Mouse (Mus musculus) megakaryocyte, adult 5-6 weeks (primary cell): ENCODE measurements around the gene Ceacam12. TPM values are rescaled to one million over a fixed set of nuclear protein-coding genes. Genes with fewer than 3 reads are reported as not detected.
"Not testable (repeated sequence)": the region's sequence is repeated elsewhere in the genome, so short reads cannot be mapped to it uniquely, and the experiment has no call there.

Source experiments
- ATAC-seq: 2 replicates; pipeline ENCODE4 v1.8.0; 2016; ENCODE audit warnings: mild to moderate bottlenecking, inconsistent platforms; ENCODE audit not compliant: poor library complexity, severe bottlenecking
- total RNA-seq, 2 experiments: library from RNA; stranded (forward) in 1 of 2; stranded (reverse) in 1 of 2; fragments of 153-499, 151-499 nt in 1 of 2; fragments of 221-1000, 200-1000 nt in 1 of 2; gene quantifications; 2 replicates each; pipeline versions ENCODE4 v1.2.3 to v1.2.4; 2015 to 2017

Ceacam12 gene
- total RNA-seq (2015) (not detected in 2 replicates), total RNA-seq (2017) (not detected in 2 replicates)

DNA sequence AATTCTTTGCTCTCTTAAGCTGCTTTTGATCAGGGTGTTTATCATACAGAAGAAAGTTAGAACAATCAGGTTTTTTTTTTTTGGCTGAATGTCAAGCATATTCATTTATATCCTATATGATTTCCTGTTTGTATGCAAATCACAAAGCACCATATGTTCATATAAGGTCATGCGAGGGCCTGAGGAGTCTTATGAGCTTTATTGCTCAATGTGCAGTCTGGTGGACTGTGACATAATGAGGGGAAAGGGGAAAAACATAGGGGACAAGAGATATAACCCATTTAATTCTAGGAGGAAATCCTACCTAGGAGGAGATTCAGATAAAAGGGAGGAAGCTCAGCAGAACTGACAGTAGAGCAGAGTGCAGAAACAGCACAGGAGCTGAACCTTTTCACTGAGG, at the start of gene Ceacam12:
Gene Ceacam12 (plus strand): TSS at position 301 of the 400 bp plus-strand sequence.
- ATAC-seq = no peak

DNA sequence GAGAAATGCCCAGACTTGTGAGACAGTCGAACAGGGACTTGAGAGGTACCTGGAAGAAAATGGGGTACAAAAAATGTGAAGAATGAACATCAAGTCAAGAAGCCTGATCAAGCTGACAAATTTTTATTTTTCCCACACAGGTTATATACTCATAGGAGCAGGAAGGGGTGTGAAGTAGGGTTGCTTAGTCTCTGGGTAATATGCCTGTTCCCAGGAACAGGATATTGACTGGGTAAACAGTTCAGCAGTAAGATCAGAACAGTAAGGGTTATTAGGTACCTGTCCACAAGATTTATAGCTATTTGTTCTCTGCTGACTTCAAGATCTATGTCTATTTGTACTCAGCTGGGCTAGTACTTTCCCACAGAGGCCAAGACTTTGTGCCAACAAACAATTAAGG, 8.1 kb downstream of the Ceacam12 start:
- ATAC-seq = not testable (repeated sequence)

DNA sequence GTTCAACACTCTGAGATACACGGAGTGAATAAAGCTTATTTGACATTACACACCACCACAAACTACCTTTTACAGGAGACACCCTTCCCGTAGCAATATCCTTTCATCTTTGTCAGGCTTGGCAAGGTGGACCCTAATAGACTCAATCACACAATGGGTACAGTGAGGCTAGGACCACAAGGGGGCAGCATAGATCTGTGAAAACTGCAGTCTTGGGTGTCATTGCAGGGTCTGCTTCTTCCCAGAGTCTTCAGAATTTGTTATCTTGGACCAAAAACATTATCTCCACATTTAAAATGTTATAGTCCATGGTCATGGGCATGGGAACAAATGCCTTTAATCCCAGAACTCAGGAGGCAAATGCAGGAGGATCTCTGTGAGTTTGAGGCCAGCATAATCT, 35.1 kb downstream of the Ceacam12 start:
- ATAC-seq = no peak

Other genes starting within 250 kb of the Ceacam12 start
- gene Gm5155, start 194.2 kb upstream of the Ceacam12 start, total RNA-seq (2015) = not detected in 2 replicates
- not detected in 2 replicates for gene Gm5155, start 194.2 kb upstream of the Ceacam12 start, total RNA-seq (2017)
- not detected in 2 replicates for gene Ceacam11, start 93.8 kb upstream of the Ceacam12 start, total RNA-seq (2015)
- gene Ceacam11, start 93.8 kb upstream of the Ceacam12 start, total RNA-seq (2017) = not detected in 2 replicates
- gene Ceacam13, start 56.0 kb upstream of the Ceacam12 start, total RNA-seq (2015) = not detected in 2 replicates
- gene Ceacam13, start 56.0 kb upstream of the Ceacam12 start, total RNA-seq (2017) = not detected in 2 replicates
- gene Igfl3, start 110.6 kb downstream of the Ceacam12 start, total RNA-seq (2015) = not detected in 2 replicates
- not detected in 2 replicates for gene Igfl3, start 110.6 kb downstream of the Ceacam12 start, total RNA-seq (2017)
- not detected in 2 replicates for gene Mill1, start 179.4 kb downstream of the Ceacam12 start, total RNA-seq (2015)
- not detected in 2 replicates for gene Mill1, start 179.4 kb downstream of the Ceacam12 start, total RNA-seq (2017)